Mouse (Mus musculus): ENCODE measurements around the gene Cacna2d2. TPM values are rescaled to one million over a fixed set of nuclear protein-coding genes. Genes with fewer than 3 reads are reported as not detected.
A peak's percentile ranks its signal among the peaks of the same experiment; 100 is the strongest.
"Not testable (repeated sequence)": the region's sequence is repeated elsewhere in the genome, so short reads cannot be mapped to it uniquely, and the experiment has no call there.

Gene Cacna2d2
- polyA plus RNA-seq, 1 experiment from 2014 or later = 1.8 TPM

- H3K4me1 ChIP-seq (replicated peaks; ENCODE audit: control insufficient read depth, insufficient read depth, low read length) = peaks cover 26% of the 10 kb centered on the region
- no peaks in the 10 kb centered on the region; the same call in 1 of the 2 replicates for H3K9me3 ChIP-seq (ENCODE audit: control insufficient read depth, low read length)
- peak overlapping the region; percentile 81 for H3K27ac ChIP-seq (ENCODE audit: low read depth, low read length)
- WGBS = under 1% methylated on average over 41 of the region's 41 CpGs
- DNase-seq (ENCODE audit: low spot score) = peak; percentile 91
- peak; percentile 88 for ATAC-seq (replicated peaks; ENCODE audit: low FRiP score)
- H3K27me3 ChIP-seq (ENCODE audit: control insufficient read depth, insufficient read depth, low read length) = no peaks in the 10 kb centered on the region
- peak overlapping the region; percentile 81 for H3K4me2 ChIP-seq (ENCODE audit: low read depth, low read length, severe bottlenecking)
- peak overlapping the region; percentile 94 for H3K9ac ChIP-seq (ENCODE audit: low read length)
- H3K36me3 ChIP-seq (ENCODE audit: control insufficient read depth, insufficient read depth, low read length) = peaks cover 19% of the 10 kb centered on the region
- H3K4me3 ChIP-seq (ENCODE audit: low read depth, low read length) = peak overlapping the region; percentile 79
Measured at GRCm38 (mm10) chr9:107568331-107569261, 169.2 kb downstream of the Cacna2d2 start.

GRCm38 (mm10) chr9:107569270-107569669 lies 169.9 kb downstream of the Cacna2d2 start:
- peaks cover 21% of the 10 kb centered on the region for H3K36me3 ChIP-seq (ENCODE audit: control insufficient read depth, insufficient read depth, low read length)

GRCm38 (mm10) chr9:107570016-107570415 lies 170.6 kb downstream of the Cacna2d2 start:
- 51% methylated on average over 13 of the region's 13 CpGs for WGBS
- Histone ChIP-seq H3K27me3 (ENCODE audit: control insufficient read depth, insufficient read depth, low read length) (no peaks in the 10 kb centered on the region), H3K4me3 (ENCODE audit: low read depth, low read length) (peak overlapping the region; percentile 79), H3K36me3 (ENCODE audit: control insufficient read depth, insufficient read depth, low read length) (peaks cover 25% of the 10 kb centered on the region), H3K4me2 (ENCODE audit: low read depth, low read length, severe bottlenecking) (peak overlapping the region; percentile 81), H3K27ac (ENCODE audit: low read depth, low read length) (no peak overlapping the region), H3K9me3 (ENCODE audit: control insufficient read depth, low read length) (no peaks in the 10 kb centered on the region; the same call in 1 of the 2 replicates), H3K9ac (ENCODE audit: low read length) (peak overlapping the region; percentile 94), H3K4me1 (replicated peaks; ENCODE audit: control insufficient read depth, insufficient read depth, low read length) (peaks cover 23% of the 10 kb centered on the region)
- DNase-seq (ENCODE audit: low spot score) = no peak
- ATAC-seq (replicated peaks; ENCODE audit: low FRiP score) = no peak

More at GRCm38 (mm10) chr9:107569270-107569669, 169.9 kb downstream of the Cacna2d2 start:
- H3K9me3 ChIP-seq (ENCODE audit: control insufficient read depth, low read length) = no peaks in the 10 kb centered on the region; the same call in 1 of the 2 replicates
- H3K9ac ChIP-seq (ENCODE audit: low read length) = peak overlapping the region; percentile 94
- peaks cover 23% of the 10 kb centered on the region for H3K4me1 ChIP-seq (replicated peaks; ENCODE audit: control insufficient read depth, insufficient read depth, low read length)
- WGBS = under 1% methylated on average over 23 of the region's 23 CpGs
- peak overlapping the region; percentile 79 for H3K4me3 ChIP-seq (ENCODE audit: low read depth, low read length)
- DNase-seq (ENCODE audit: low spot score) = no peak
- peak overlapping the region; percentile 81 for H3K27ac ChIP-seq (ENCODE audit: low read depth, low read length)
- peak; percentile 14 for ATAC-seq (replicated peaks; ENCODE audit: low FRiP score)
- H3K4me2 ChIP-seq (ENCODE audit: low read depth, low read length, severe bottlenecking) = peak overlapping the region; percentile 81
- no peaks in the 10 kb centered on the region for H3K27me3 ChIP-seq (ENCODE audit: control insufficient read depth, insufficient read depth, low read length)

GRCm38 (mm10) chr9:107570845-107571244 lies 171.4 kb downstream of the Cacna2d2 start:
- Histone ChIP-seq H3K27ac (ENCODE audit: low read depth, low read length) (no peak overlapping the region), H3K9me3 (ENCODE audit: control insufficient read depth, low read length) (no peaks in the 10 kb centered on the region; the same call in 1 of the 2 replicates), H3K4me2 (ENCODE audit: low read depth, low read length, severe bottlenecking) (peak overlapping the region; percentile 81), H3K36me3 (ENCODE audit: control insufficient read depth, insufficient read depth, low read length) (peaks cover 25% of the 10 kb centered on the region), H3K27me3 (ENCODE audit: control insufficient read depth, insufficient read depth, low read length) (no peaks in the 10 kb centered on the region), H3K4me3 (ENCODE audit: low read depth, low read length) (peak overlapping the region; percentile 79; the same call in 1 of the 2 replicates), H3K9ac (ENCODE audit: low read length) (peak overlapping the region; percentile 94; the same call in 1 of the 2 replicates), H3K4me1 (replicated peaks; ENCODE audit: control insufficient read depth, insufficient read depth, low read length) (peaks cover 23% of the 10 kb centered on the region)
- no peak for ATAC-seq (replicated peaks; ENCODE audit: low FRiP score)
- 90% methylated on average over 21 of the region's 21 CpGs for WGBS
- DNase-seq (ENCODE audit: low spot score) = peak; percentile 52

GRCm38 (mm10) chr9:107571534-107572326 lies 172.3 kb downstream of the Cacna2d2 start:
- no peak overlapping the region for H3K4me2 ChIP-seq (ENCODE audit: low read depth, low read length, severe bottlenecking)
- H3K9ac ChIP-seq (ENCODE audit: low read length) = no peak overlapping the region

GRCm38 (mm10) chr9:107572327-107572662 lies 172.9 kb downstream of the Cacna2d2 start:
- Histone ChIP-seq H3K9me3 (ENCODE audit: control insufficient read depth, low read length) (no peaks in the 10 kb centered on the region; the same call in 1 of the 2 replicates), H3K27ac (ENCODE audit: low read depth, low read length) (no peak overlapping the region), H3K27me3 (ENCODE audit: control insufficient read depth, insufficient read depth, low read length) (no peaks in the 10 kb centered on the region), H3K9ac (ENCODE audit: low read length) (no peak overlapping the region), H3K4me1 (replicated peaks; ENCODE audit: control insufficient read depth, insufficient read depth, low read length) (peaks cover 25% of the 10 kb centered on the region), H3K4me2 (ENCODE audit: low read depth, low read length, severe bottlenecking) (no peak overlapping the region), H3K36me3 (ENCODE audit: control insufficient read depth, insufficient read depth, low read length) (peaks cover 25% of the 10 kb centered on the region), H3K4me3 (ENCODE audit: low read depth, low read length) (no peak overlapping the region)
- 92% methylated on average over 2 of the region's 2 CpGs for WGBS
- DNase-seq (ENCODE audit: low spot score) (no peak), ATAC-seq (replicated peaks; ENCODE audit: low FRiP score) (no peak)

More at GRCm38 (mm10) chr9:107571534-107572326, 172.3 kb downstream of the Cacna2d2 start:
- ATAC-seq (replicated peaks; ENCODE audit: low FRiP score) (no peak), DNase-seq (ENCODE audit: low spot score) (no peak)
- WGBS = 94% methylated on average over 22 of the region's 22 CpGs
- no peak overlapping the region for H3K4me3 ChIP-seq (ENCODE audit: low read depth, low read length)
- peaks cover 25% of the 10 kb centered on the region for H3K36me3 ChIP-seq (ENCODE audit: control insufficient read depth, insufficient read depth, low read length)
- H3K4me1 ChIP-seq (replicated peaks; ENCODE audit: control insufficient read depth, insufficient read depth, low read length) = peaks cover 23% of the 10 kb centered on the region
- H3K27me3 ChIP-seq (ENCODE audit: control insufficient read depth, insufficient read depth, low read length) = no peaks in the 10 kb centered on the region
- H3K27ac ChIP-seq (ENCODE audit: low read depth, low read length) = no peak overlapping the region
- no peaks in the 10 kb centered on the region; the same call in 1 of the 2 replicates for H3K9me3 ChIP-seq (ENCODE audit: control insufficient read depth, low read length)

- not testable (repeated sequence) for DNase-seq (ENCODE audit: low spot score); H3K4me2 ChIP-seq (ENCODE audit: low read depth, low read length, severe bottlenecking); H3K9ac ChIP-seq (ENCODE audit: low read length); H3K9me3 ChIP-seq (ENCODE audit: control insufficient read depth, low read length); H3K27me3 ChIP-seq (ENCODE audit: control insufficient read depth, insufficient read depth, low read length); H3K4me3 ChIP-seq (ENCODE audit: low read depth, low read length); ATAC-seq (replicated peaks; ENCODE audit: low FRiP score); H3K27ac ChIP-seq (ENCODE audit: low read depth, low read length)
- Histone ChIP-seq H3K4me1 (replicated peaks; ENCODE audit: control insufficient read depth, insufficient read depth, low read length) (peaks cover 19% of the 10 kb centered on the region), H3K36me3 (ENCODE audit: control insufficient read depth, insufficient read depth, low read length) (peaks cover 25% of the 10 kb centered on the region)
- WGBS = 83% methylated on average over 6 of the region's 6 CpGs
Measured at GRCm38 (mm10) chr9:107573774-107574173, 174.4 kb downstream of the Cacna2d2 start.

- DNase-seq (ENCODE audit: low spot score) = no peak
- H3K36me3 ChIP-seq (ENCODE audit: control insufficient read depth, insufficient read depth, low read length) = peaks cover 25% of the 10 kb centered on the region
- no peaks in the 10 kb centered on the region for H3K27me3 ChIP-seq (ENCODE audit: control insufficient read depth, insufficient read depth, low read length)
- H3K9ac ChIP-seq (ENCODE audit: low read length) = no peak overlapping the region
- no peak overlapping the region for H3K4me3 ChIP-seq (ENCODE audit: low read depth, low read length)
- no peak overlapping the region for H3K27ac ChIP-seq (ENCODE audit: low read depth, low read length)
- no peak for ATAC-seq (replicated peaks; ENCODE audit: low FRiP score)
- H3K9me3 ChIP-seq (ENCODE audit: control insufficient read depth, low read length) = no peaks in the 10 kb centered on the region; the same call in 1 of the 2 replicates
- H3K4me1 ChIP-seq (replicated peaks; ENCODE audit: control insufficient read depth, insufficient read depth, low read length) = peaks cover 13% of the 10 kb centered on the region
- WGBS = 84% methylated on average over 14 of the region's 14 CpGs
- H3K4me2 ChIP-seq (ENCODE audit: low read depth, low read length, severe bottlenecking) = no peak overlapping the region
Measured at GRCm38 (mm10) chr9:107575579-107576356, 176.4 kb downstream of the Cacna2d2 start.
